Mouse (Mus musculus) liver, adult 2 months (tissue): Measurements from ENCODE around the gene Gm813. TPM values are rescaled to one million over a fixed set of nuclear protein-coding genes. Genes with fewer than 3 reads are reported as not detected.
A peak's percentile ranks its signal among the peaks of the same experiment; 100 is the strongest.

Experiments
- DNase-seq: peaks from one replicate; pipeline ENCODE4 v3.0.0-alpha.2; 2011; ENCODE audit warnings: low read depth, low spot score; ENCODE audit errors: extremely low read depth
- H3K27ac ChIP-seq: fragments of 200-500 bp; replicated peaks from 2 replicates; pipeline ENCODE4 v1.5.1; 2012; ENCODE audit warnings: low read depth, mild to moderate bottlenecking, control low read depth, inconsistent platforms, low read length; ENCODE audit not compliant: insufficient read depth
- H3K27me3 ChIP-seq: fragments of 200-500 bp; 2 replicates; pipeline ENCODE4 v1.6.1; 2012; ENCODE audit warnings: mild to moderate bottlenecking, moderate library complexity, low read length, inconsistent platforms; ENCODE audit not compliant: control insufficient read depth, insufficient read depth
- H3K36me3 ChIP-seq: fragments of 200-500 bp; 2 replicates; pipeline ENCODE4 v1.6.1; 2012; ENCODE audit warnings: low read length, inconsistent platforms; ENCODE audit not compliant: control insufficient read depth, insufficient read depth
- H3K4me1 ChIP-seq: fragments of 200-500 bp; 2 replicates; pipeline ENCODE4 v1.6.1; 2011; ENCODE audit warnings: low read length; ENCODE audit not compliant: control insufficient read depth, insufficient read depth
- H3K4me3 ChIP-seq: fragments of 200-500 bp; 2 replicates; pipeline ENCODE4 v1.5.1; 2011; ENCODE audit warnings: low read depth, mild to moderate bottlenecking, control low read depth, low read length, moderate library complexity; ENCODE audit not compliant: insufficient read depth
- H3K79me2 ChIP-seq: fragments of 200-500 bp; 2 replicates; pipeline ENCODE4 v1.6.1; 2012; ENCODE audit warnings: inconsistent platforms, mild to moderate bottlenecking, low read length, moderate library complexity; ENCODE audit not compliant: control insufficient read depth, insufficient read depth
- H3K9ac ChIP-seq: fragments of 200-500 bp; 2 replicates; pipeline ENCODE4 v1.6.1; 2012; ENCODE audit warnings: low read depth, mild to moderate bottlenecking, control low read depth, inconsistent platforms, low read length
- CTCF ChIP-seq: fragments of 200-500 bp; IDR thresholded peaks from 2 replicates; pipeline ENCODE4 v1.5.1; 2011; ENCODE audit warnings: low read depth, low read length, control low read depth
- POLR2A ChIP-seq: fragments of 200-500 bp; IDR thresholded peaks from 2 replicates; pipeline ENCODE4 v1.6.1; 2011; ENCODE audit warnings: low read length, control low read depth; ENCODE audit not compliant: insufficient read depth; ENCODE audit errors: extremely low read depth
- WGBS: fragments of 180-500 bp; shearing (Covaris S2); methylation state at CpG from one replicate; pipeline ENCODE4 v1.1.7; 2018; 5-methylcytosine and 5-hydroxymethylcytosine counted together
- polyA plus RNA-seq: library from polyadenylated mRNA; depleted of rRNA; stranded (reverse); fragments of >200 nt; gene quantifications from 2 replicates; pipeline ENCODE4 v1.2.3, GENCODE M21; 2012
- total RNA-seq: library from RNA; depleted of rRNA; stranded (reverse); fragments of >200 nt; gene quantifications from 2 replicates; pipeline ENCODE4 v1.2.3, GENCODE M21; 2014

The Gm813 gene
- total and polyA plus RNA-seq, 2 experiments, result not detected

GRCm38 (mm10) chr16:58623944-58624343 lies 7.2 kb upstream of the Gm813 start:
- TF ChIP-seq POLR2A (no peak), CTCF (peak; percentile 39)
- WGBS, result 74% methylated on average over 6 of the region's 6 CpGs
- peak; percentile 47 for DNase-seq

DNA sequence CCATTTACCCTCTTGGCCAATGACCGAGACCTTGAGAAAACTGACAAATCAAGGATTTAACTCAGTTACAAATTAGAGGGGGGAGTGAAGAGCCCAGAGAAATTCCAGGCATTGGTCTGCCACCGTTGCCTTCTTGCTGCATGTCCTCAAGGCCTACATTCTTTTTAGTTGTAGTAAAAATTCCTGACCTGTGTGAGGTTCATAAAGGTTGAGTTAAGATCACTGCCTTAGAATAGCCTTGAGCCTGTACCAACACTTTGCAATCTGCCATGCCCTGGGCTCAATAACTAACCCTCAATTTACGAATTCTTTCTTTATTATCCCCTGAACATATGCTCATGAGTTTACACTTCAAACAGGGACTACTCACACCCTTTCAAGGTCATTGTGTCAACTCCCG lies 6.3 kb upstream of the Gm813 start:
- peaks cover 3% of the 10 kb centered on the region; the same call in 1 of the 2 replicates for H3K4me1 ChIP-seq
- no peak overlapping the region for H3K9ac ChIP-seq
- H3K27me3 ChIP-seq, result no peaks in the 10 kb centered on the region
- no peak overlapping the region for H3K27ac ChIP-seq
- WGBS, result 86% methylated on average over 4 of the region's 4 CpGs
- H3K36me3 ChIP-seq, result no peaks in the 10 kb centered on the region
- H3K79me2 ChIP-seq, result no peaks in the 10 kb centered on the region
- no peak for DNase-seq
- TF ChIP-seq CTCF, result no peak
- no peak for TF ChIP-seq POLR2A
- no peak overlapping the region for H3K4me3 ChIP-seq

More at GRCm38 (mm10) chr16:58623944-58624343, 7.2 kb upstream of the Gm813 start:
- Histone ChIP-seq H3K4me1 (peaks cover 3% of the 10 kb centered on the region; the same call in 1 of the 2 replicates), H3K4me3 (no peak overlapping the region), H3K27ac (no peak overlapping the region), H3K36me3 (no peaks in the 10 kb centered on the region), H3K79me2 (no peaks in the 10 kb centered on the region), H3K9ac (no peak overlapping the region), H3K27me3 (no peaks in the 10 kb centered on the region)

DNA sequence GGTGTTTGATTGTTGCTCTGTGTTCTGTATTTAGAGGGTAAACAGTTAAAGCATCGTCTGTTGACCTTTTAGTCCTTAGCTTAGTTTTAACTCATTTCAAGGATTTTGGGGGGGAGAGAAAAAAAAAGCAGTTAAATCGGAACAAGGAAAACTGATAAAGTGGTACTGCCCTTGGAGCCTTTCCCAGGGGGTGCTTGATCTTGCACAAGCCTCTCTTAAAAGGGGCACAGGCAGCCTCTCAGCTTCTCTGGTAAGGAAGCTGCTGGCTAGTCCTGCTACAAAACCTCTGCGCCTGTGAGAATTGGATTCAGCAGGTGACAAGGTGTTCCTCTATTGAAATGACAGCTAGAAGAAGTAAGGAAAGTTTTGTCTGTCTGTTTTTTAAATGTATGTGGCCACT lies 5.6 kb upstream of the Gm813 start:
- Histone ChIP-seq H3K27me3 (no peaks in the 10 kb centered on the region), H3K27ac (no peak overlapping the region), H3K9ac (no peak overlapping the region), H3K79me2 (no peaks in the 10 kb centered on the region), H3K4me1 (no peaks in the 10 kb centered on the region; the same call in 1 of the 2 replicates), H3K36me3 (no peaks in the 10 kb centered on the region), H3K4me3 (no peak overlapping the region)
- WGBS, result 67% methylated on average over 3 of the region's 3 CpGs
- no peak for DNase-seq
- TF ChIP-seq CTCF (no peak), POLR2A (no peak)

- no peak overlapping the region for H3K27ac ChIP-seq
- no peak overlapping the region for H3K4me3 ChIP-seq
- H3K27me3 ChIP-seq, result no peaks in the 10 kb centered on the region
- H3K36me3 ChIP-seq, result no peaks in the 10 kb centered on the region
- H3K9ac ChIP-seq, result no peak overlapping the region
- no peaks in the 10 kb centered on the region for H3K79me2 ChIP-seq
- no peak for DNase-seq
- TF ChIP-seq CTCF (no peak), POLR2A (no peak)
- no peaks in the 10 kb centered on the region for H3K4me1 ChIP-seq
These were observed 568 bp upstream of the Gm813 start for GRCm38 (mm10) chr16:58617346-58617745.

GRCm38 (mm10) chr16:58612969-58613368 lies 3.8 kb downstream of the Gm813 start:
- Histone ChIP-seq H3K4me1 (no peaks in the 10 kb centered on the region), H3K79me2 (no peaks in the 10 kb centered on the region), H3K4me3 (no peak overlapping the region), H3K27me3 (no peaks in the 10 kb centered on the region), H3K27ac (no peak overlapping the region), H3K9ac (no peak overlapping the region), H3K36me3 (no peaks in the 10 kb centered on the region)
- DNase-seq, result no peak
- no peak for TF ChIP-seq POLR2A
- no peak for TF ChIP-seq CTCF
- WGBS, result 87% methylated on average over 3 of the region's 3 CpGs

GRCm38 (mm10) chr16:58607101-58607500 lies 9.7 kb downstream of the Gm813 start:
- TF ChIP-seq POLR2A (no peak), CTCF (no peak)
- Histone ChIP-seq H3K4me3 (no peak overlapping the region), H3K36me3 (no peaks in the 10 kb centered on the region), H3K27me3 (no peaks in the 10 kb centered on the region), H3K79me2 (no peaks in the 10 kb centered on the region), H3K27ac (no peak overlapping the region), H3K4me1 (no peaks in the 10 kb centered on the region), H3K9ac (no peak overlapping the region)
- no peak for DNase-seq
- WGBS, result 76% methylated on average over 5 of the region's 5 CpGs
